Mouse (Mus musculus): Measurements from ENCODE around the gene Cfap74. TPM values are rescaled to one million over a fixed set of nuclear protein-coding genes. Genes with fewer than 3 reads are reported as not detected.

The Cfap74 gene
- total and polyA plus RNA-seq, 3 experiments: 0.39 to 1.0 TPM; not detected in 1

GRCm38 (mm10) chr4:155387166-155387565 lies 21.8 kb upstream of the Cfap74 start:
- H3K4me1 ChIP-seq (ENCODE audit: control insufficient read depth in 1 of 2, insufficient read depth in 2 of 2, low read length in 2 of 2): no peaks in the 10 kb centered on the region
- no peak for TF ChIP-seq GATA1 (IDR thresholded peaks at IDR 0.05; ENCODE audit: low read depth, low read length)
- no peak for TF ChIP-seq CTCF (IDR thresholded peaks at IDR 0.05 in 2 of 3, conservative IDR thresholded peaks at IDR 0.05 in 1 of 3; ENCODE audit: control insufficient read depth in 1 of 3, insufficient read depth in 1 of 3, low read depth in 2 of 3, low read length in 3 of 3, poor library complexity in 1 of 3, severe bottlenecking in 1 of 3)
- no peak for TF ChIP-seq UBTF (IDR thresholded peaks at IDR 0.05; ENCODE audit: borderline replicate concordance, insufficient read depth, low read depth, low read length)
- TF ChIP-seq HCFC1 (IDR thresholded peaks at IDR 0.05; ENCODE audit: low read depth, low read length): no peak
- TF ChIP-seq MAX (IDR thresholded peaks at IDR 0.05; ENCODE audit: low read length): no peak
- no peak for TF ChIP-seq TBP (IDR thresholded peaks at IDR 0.05; ENCODE audit: low read depth, low read length)
- TF ChIP-seq KAT2A (conservative IDR thresholded peaks at IDR 0.05; ENCODE audit: low read depth, low read length): no peak
- TF ChIP-seq BHLHE40 (IDR thresholded peaks at IDR 0.05; ENCODE audit: borderline replicate concordance, low read depth, low read length): no peak
- H3K4me3 ChIP-seq (ENCODE audit: control insufficient read depth in 1 of 2, insufficient read depth in 1 of 2, low read depth in 2 of 2, low read length in 2 of 2): no peak overlapping the region
- H3K27ac ChIP-seq (ENCODE audit: control insufficient read depth, low read depth, low read length): no peak overlapping the region
- no peak for DNase-seq (ENCODE audit: low read depth, low spot score)
- no peaks in the 10 kb centered on the region for H3K9me3 ChIP-seq (replicated peaks; ENCODE audit: insufficient read depth, low read length)
- H3K9ac ChIP-seq (ENCODE audit: control insufficient read depth, low read depth, low read length, poor library complexity, severe bottlenecking): no peak overlapping the region
- peaks cover 2 to 3% of the 10 kb centered on the region in 2 experiments; a peak in 3 of 4 replicates for H3K27me3 ChIP-seq (ENCODE audit: control insufficient read depth in 1 of 2, insufficient read depth in 2 of 2, low read length in 2 of 2)
- H3K36me3 ChIP-seq (ENCODE audit: control insufficient read depth in 1 of 2, insufficient read depth in 2 of 2, low read length in 2 of 2): no peaks in the 10 kb centered on the region
- no peaks in the 10 kb centered on the region for H3K79me2 ChIP-seq (ENCODE audit: control insufficient read depth, insufficient read depth, low read length, poor library complexity)

- peaks cover 2% of the 10 kb centered on the region in 2 experiments; a peak in 2 of 4 replicates for H3K27me3 ChIP-seq (ENCODE audit: control insufficient read depth in 1 of 2, insufficient read depth in 2 of 2, low read length in 2 of 2)
- no peaks in the 10 kb centered on the region for H3K36me3 ChIP-seq (ENCODE audit: control insufficient read depth in 1 of 2, insufficient read depth in 2 of 2, low read length in 2 of 2)
- H3K4me3 ChIP-seq (ENCODE audit: control insufficient read depth in 1 of 2, insufficient read depth in 1 of 2, low read depth in 2 of 2, low read length in 2 of 2): no peak overlapping the region
- no peaks in the 10 kb centered on the region for H3K9me3 ChIP-seq (replicated peaks; ENCODE audit: insufficient read depth, low read length)
- H3K79me2 ChIP-seq (ENCODE audit: control insufficient read depth, insufficient read depth, low read length, poor library complexity): no peaks in the 10 kb centered on the region
- H3K9ac ChIP-seq (ENCODE audit: control insufficient read depth, low read depth, low read length, poor library complexity, severe bottlenecking): no peak overlapping the region
- DNase-seq (ENCODE audit: low read depth, low spot score): no peak
- TF ChIP-seq MAFK (IDR thresholded peaks at IDR 0.05; ENCODE audit: borderline replicate concordance, low read depth, low read length): no peak
- TF ChIP-seq ZKSCAN1 (IDR thresholded peaks at IDR 0.05; ENCODE audit: low read depth, low read length): no peak
- TF ChIP-seq SMC3 (IDR thresholded peaks at IDR 0.05; ENCODE audit: low read depth, low read length): no peak
- TF ChIP-seq KAT2A (conservative IDR thresholded peaks at IDR 0.05; ENCODE audit: low read depth, low read length): no peak
- no peak for TF ChIP-seq ZC3H11A (IDR thresholded peaks at IDR 0.05; ENCODE audit: low read depth, low read length)
- TF ChIP-seq NRF1 (IDR thresholded peaks at IDR 0.05; ENCODE audit: insufficient read depth, low read depth, low read length, poor library complexity, severe bottlenecking): no peak
- no peak for TF ChIP-seq JUND (IDR thresholded peaks at IDR 0.05; ENCODE audit: low read depth, low read length)
- no peaks in the 10 kb centered on the region for H3K4me1 ChIP-seq (ENCODE audit: control insufficient read depth in 1 of 2, insufficient read depth in 2 of 2, low read length in 2 of 2)
- H3K27ac ChIP-seq (ENCODE audit: control insufficient read depth, low read depth, low read length): no peak overlapping the region
Measured at GRCm38 (mm10) chr4:155395471-155395870, 13.5 kb upstream of the Cfap74 start.

- no peak overlapping the region for H3K27ac ChIP-seq (ENCODE audit: control insufficient read depth, low read depth, low read length)
- H3K27me3 ChIP-seq (ENCODE audit: control insufficient read depth in 1 of 2, insufficient read depth in 2 of 2, low read length in 2 of 2): peaks cover 0 to 2% of the 10 kb centered on the region in 2 experiments; a peak in 2 of 4 replicates
- H3K79me2 ChIP-seq (ENCODE audit: control insufficient read depth, insufficient read depth, low read length, poor library complexity): no peaks in the 10 kb centered on the region
- no peak for DNase-seq (ENCODE audit: low read depth, low spot score)
- no peak for TF ChIP-seq NRF1 (IDR thresholded peaks at IDR 0.05; ENCODE audit: insufficient read depth, low read depth, low read length, poor library complexity, severe bottlenecking)
- TF ChIP-seq NELFE (IDR thresholded peaks at IDR 0.05; ENCODE audit: low read depth, low read length): no peak
- TF ChIP-seq ZC3H11A (IDR thresholded peaks at IDR 0.05; ENCODE audit: low read depth, low read length): no peak
- TF ChIP-seq RAD21 (IDR thresholded peaks at IDR 0.05; ENCODE audit: low read depth, low read length): no peak
- H3K4me3 ChIP-seq (ENCODE audit: control insufficient read depth in 1 of 2, insufficient read depth in 1 of 2, low read depth in 2 of 2, low read length in 2 of 2): no peak overlapping the region
- no peaks in the 10 kb centered on the region for H3K9me3 ChIP-seq (replicated peaks; ENCODE audit: insufficient read depth, low read length)
- H3K4me1 ChIP-seq (ENCODE audit: control insufficient read depth in 1 of 2, insufficient read depth in 2 of 2, low read length in 2 of 2): no peaks in the 10 kb centered on the region
- no peak overlapping the region for H3K9ac ChIP-seq (ENCODE audit: control insufficient read depth, low read depth, low read length, poor library complexity, severe bottlenecking)
- no peaks in the 10 kb centered on the region for H3K36me3 ChIP-seq (ENCODE audit: control insufficient read depth in 1 of 2, insufficient read depth in 2 of 2, low read length in 2 of 2)
Measured at GRCm38 (mm10) chr4:155396751-155397150, 12.2 kb upstream of the Cfap74 start.
